Mouse (Mus musculus) spleen, adult 2 months (tissue): ENCODE results near the gene Lrp5.

ENCODE experiments used
- CTCF ChIP-seq: fragments of 200-500 bp; IDR thresholded peaks from 2 replicates; pipeline ENCODE4 v1.5.1; 2011; ENCODE audit warnings: mild to moderate bottlenecking, inconsistent platforms; ENCODE audit not compliant: insufficient read depth, insufficient read length, insufficient replicate concordance; ENCODE audit errors: extremely low read depth
- POLR2A ChIP-seq: fragments of 200-500 bp; IDR thresholded peaks from 2 replicates; pipeline ENCODE4 v1.6.1; 2011; ENCODE audit warnings: low read depth, low read length, inconsistent platforms

DNA sequence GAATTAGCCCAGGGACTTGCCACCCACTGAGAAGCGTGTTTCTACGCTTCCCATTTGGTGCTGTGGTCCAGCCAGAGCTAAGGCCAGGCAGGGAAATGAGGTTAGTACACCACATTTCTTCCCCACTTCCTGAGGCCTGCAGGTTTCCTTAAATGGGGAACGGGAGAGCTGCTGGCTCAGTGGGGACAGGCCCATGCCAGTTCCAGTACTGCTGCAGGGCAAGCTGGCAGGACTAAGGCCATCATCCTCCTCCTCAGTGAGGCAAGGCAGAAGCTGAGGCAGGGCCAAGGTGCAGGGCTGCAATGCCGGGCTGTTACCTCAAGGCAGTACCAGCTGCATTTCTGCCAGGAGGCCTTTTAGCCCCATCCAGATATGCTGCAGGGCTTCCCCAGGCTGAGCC is 32.9 kb downstream of the Lrp5 start:
- TF ChIP-seq CTCF, result no peak
- no peak for TF ChIP-seq POLR2A
